Mouse (Mus musculus) layer of hippocampus, adult 11-12 months (tissue): Measurements from ENCODE around the gene Lipc.
"Not testable (repeated sequence)": the region's sequence is repeated elsewhere in the genome, so short reads cannot be mapped to it uniquely, and the experiment has no call there.

Experiments used
- DNase-seq: peaks from one replicate; pipeline ENCODE4 v3.0.0; 2022; ENCODE audit warnings: low spot score

Gene Lipc

GRCm38 (mm10) chr9:70859233-70859632 lies 92.8 kb downstream of the Lipc start:
- DNase-seq: no peak

- DNase-seq: no peak
Observed at GRCm38 (mm10) chr9:70855868-70856267, 96.2 kb downstream of the Lipc start.

- DNase-seq: no peak
Observed at GRCm38 (mm10) chr9:70854950-70855349, 97.1 kb downstream of the Lipc start.

- DNase-seq: not testable (repeated sequence)
Observed at GRCm38 (mm10) chr9:70853081-70853480, 98.9 kb downstream of the Lipc start.

GRCm38 (mm10) chr9:70851533-70851932 lies 100.5 kb downstream of the Lipc start:
- DNase-seq: no peak

- peak; percentile 38 for DNase-seq
Observed at GRCm38 (mm10) chr9:70848135-70848770, 103.8 kb downstream of the Lipc start.

- no peak for DNase-seq
Observed at GRCm38 (mm10) chr9:70847627-70848051, 104.4 kb downstream of the Lipc start.

GRCm38 (mm10) chr9:70843270-70843669 lies 108.8 kb downstream of the Lipc start:
- no peak for DNase-seq

GRCm38 (mm10) chr9:70842300-70842941 lies 109.6 kb downstream of the Lipc start:
- DNase-seq: no peak

GRCm38 (mm10) chr9:70841426-70842215 lies 110.4 kb downstream of the Lipc start:
- no peak for DNase-seq

GRCm38 (mm10) chr9:70840861-70841341 lies 111.1 kb downstream of the Lipc start:
- no peak for DNase-seq

GRCm38 (mm10) chr9:70838132-70838911 lies 113.7 kb downstream of the Lipc start:
- DNase-seq: peak; percentile 48

- peak; percentile 72 for DNase-seq
Observed at GRCm38 (mm10) chr9:70834730-70835154, 117.3 kb downstream of the Lipc start.

- DNase-seq: no peak
Observed at GRCm38 (mm10) chr9:70834217-70834616, 117.8 kb downstream of the Lipc start.

- no peak for DNase-seq
Observed at GRCm38 (mm10) chr9:70833111-70833908, 118.7 kb downstream of the Lipc start.

GRCm38 (mm10) chr9:70832231-70832630 lies 119.8 kb downstream of the Lipc start:
- DNase-seq: no peak

- no peak for DNase-seq
Observed at GRCm38 (mm10) chr9:70830844-70831529, 121.0 kb downstream of the Lipc start.

GRCm38 (mm10) chr9:70829784-70830488 lies 122.1 kb downstream of the Lipc start:
- no peak for DNase-seq

GRCm38 (mm10) chr9:70827911-70828310 lies 124.1 kb downstream of the Lipc start:
- DNase-seq: no peak

- no peak for DNase-seq
Observed at GRCm38 (mm10) chr9:70824103-70824502, 127.9 kb downstream of the Lipc start.
